Mouse (Mus musculus) forebrain, embryonic 14.5 days (tissue): ENCODE measurements around the gene Pfdn2. TPM values are rescaled to one million over a fixed set of nuclear protein-coding genes. Genes with fewer than 3 reads are reported as not detected.

Source experiments
- ATAC-seq: fragments of 200-750 bp; cut with Nextera tagmentation; 2 replicates; pipeline ENCODE4 v1.8.0; 2017; ENCODE audit warnings: mild to moderate bottlenecking, moderate library complexity
- DNase-seq: peaks from one replicate; pipeline ENCODE4 v3.0.0-alpha.2; 2015; ENCODE audit warnings: low spot score
- H3K27ac ChIP-seq: fragments of 300-500 bp; sonication (generic); 2 replicates; pipeline ENCODE4 v1.5.1; 2014; ENCODE audit warnings: low read depth, mild to moderate bottlenecking, control low read depth, low read length, moderate library complexity
- H3K27me3 ChIP-seq: fragments of 300-500 bp; sonication (generic); replicated peaks from 2 replicates; pipeline ENCODE4 v1.6.1; 2014; ENCODE audit warnings: low read length, control low read depth, mixed read lengths; ENCODE audit not compliant: control insufficient read depth, insufficient read depth
- H3K36me3 ChIP-seq: fragments of 300-500 bp; sonication (generic); 2 replicates; pipeline ENCODE4 v1.6.1; 2014; ENCODE audit warnings: low read length, control low read depth; ENCODE audit not compliant: control insufficient read depth, insufficient read depth
- H3K4me1 ChIP-seq: fragments of 300-500 bp; sonication (generic); 2 replicates; pipeline ENCODE4 v1.6.1; 2014; ENCODE audit warnings: antibody characterized with exemption, low read length, control low read depth; ENCODE audit not compliant: control insufficient read depth, insufficient read depth
- H3K4me2 ChIP-seq: fragments of 300-500 bp; sonication (generic); 2 replicates; pipeline ENCODE4 v1.6.1; 2014; ENCODE audit warnings: mild to moderate bottlenecking, control low read depth, low read length
- H3K4me3 ChIP-seq: fragments of 300-500 bp; sonication (generic); 2 replicates; pipeline ENCODE4 v1.5.1; 2014; ENCODE audit warnings: low read depth, low read length, control low read depth
- H3K9ac ChIP-seq: fragments of 300-500 bp; sonication (generic); 2 replicates; pipeline ENCODE4 v1.6.1; 2014; ENCODE audit warnings: mild to moderate bottlenecking, low read length, control low read depth, moderate library complexity
- H3K9me3 ChIP-seq: fragments of 300-500 bp; sonication (generic); replicated peaks from 2 replicates; pipeline ENCODE4 v1.6.1; 2016; ENCODE audit warnings: low read length, control low read depth, mixed read lengths; ENCODE audit not compliant: control insufficient read depth
- WGBS: fragments of 180-500 bp; shearing (Covaris S2); extraction: QIAGEN DNeasy Blood & Tissue Kit; methylation state at CpG from one replicate; pipeline ENCODE4 v1.1.7; 2014; 5-methylcytosine and 5-hydroxymethylcytosine counted together
- polyA plus RNA-seq: library from polyadenylated mRNA; unstranded; fragments of >200 nt; fragmentation: Nextera tagmentation; extraction: Ambion mirVana; gene quantifications from 2 replicates; pipeline ENCODE4 v1.2.1, GENCODE M21; 2014

The Pfdn2 gene
- polyA plus RNA-seq, 1 experiment from 2014 or later = 78.3 TPM

GRCm38 (mm10) chr1:171382096-171382620 is 36.7 kb downstream of the Pfdn2 start:
- Histone ChIP-seq H3K9ac (no peak overlapping the region), H3K4me2 (no peak overlapping the region), H3K27me3 (peaks cover 5% of the 10 kb centered on the region), H3K4me3 (no peak overlapping the region), H3K27ac (no peak overlapping the region), H3K9me3 (no peaks in the 10 kb centered on the region), H3K36me3 (no peaks in the 10 kb centered on the region), H3K4me1 (no peaks in the 10 kb centered on the region; the same call in 1 of the 2 replicates)
- no peak for ATAC-seq
- no peak for DNase-seq
- 89% methylated on average over 11 of the region's 11 CpGs for WGBS

GRCm38 (mm10) chr1:171384361-171384760 is 38.9 kb downstream of the Pfdn2 start:
- ATAC-seq = no peak
- no peaks in the 10 kb centered on the region for H3K9me3 ChIP-seq
- H3K9ac ChIP-seq = no peak overlapping the region
- no peaks in the 10 kb centered on the region; the same call in 1 of the 2 replicates for H3K4me1 ChIP-seq
- no peak for DNase-seq
- H3K36me3 ChIP-seq = no peaks in the 10 kb centered on the region
- peaks cover 5% of the 10 kb centered on the region for H3K27me3 ChIP-seq
- WGBS = 66% methylated on average over 9 of the region's 9 CpGs
- no peak overlapping the region for H3K27ac ChIP-seq
- H3K4me2 ChIP-seq = no peak overlapping the region
- no peak overlapping the region for H3K4me3 ChIP-seq

GRCm38 (mm10) chr1:171385171-171385570 is 39.7 kb downstream of the Pfdn2 start:
- Histone ChIP-seq H3K27ac (no peak overlapping the region), H3K27me3 (peaks cover 5% of the 10 kb centered on the region), H3K4me2 (no peak overlapping the region), H3K9ac (no peak overlapping the region), H3K9me3 (no peaks in the 10 kb centered on the region), H3K36me3 (no peaks in the 10 kb centered on the region), H3K4me1 (no peaks in the 10 kb centered on the region; the same call in 1 of the 2 replicates), H3K4me3 (no peak overlapping the region)
- WGBS = 66% methylated on average over 9 of the region's 9 CpGs
- ATAC-seq = no peak
- no peak for DNase-seq

- H3K4me3 ChIP-seq = no peak overlapping the region
- no peak overlapping the region for H3K9ac ChIP-seq
- WGBS = 27% methylated on average over 6 of the region's 6 CpGs
- no peak overlapping the region for H3K4me2 ChIP-seq
- H3K4me1 ChIP-seq = no peaks in the 10 kb centered on the region
- no peaks in the 10 kb centered on the region for H3K9me3 ChIP-seq
- ATAC-seq (no peak), DNase-seq (peak; percentile 32)
- no peaks in the 10 kb centered on the region for H3K27me3 ChIP-seq
- H3K36me3 ChIP-seq = no peaks in the 10 kb centered on the region
- H3K27ac ChIP-seq = no peak overlapping the region
Observed at GRCm38 (mm10) chr1:171387099-171387498, 41.6 kb downstream of the Pfdn2 start.

- no peak for DNase-seq
- no peak within 1 kb of the TSS for H3K4me2 ChIP-seq
- H3K36me3 ChIP-seq = no peaks in the 10 kb centered on the region
- H3K4me3 ChIP-seq = no peak within 1 kb of the TSS
- ATAC-seq = no peak
- H3K4me1 ChIP-seq = no peaks in the 10 kb centered on the region
- no peak within 1 kb of the TSS for H3K27ac ChIP-seq
- no peaks in the 10 kb centered on the region for H3K9me3 ChIP-seq
- no peaks in the 10 kb centered on the region for H3K27me3 ChIP-seq
- no peak within 1 kb of the TSS for H3K9ac ChIP-seq
- WGBS = 82% methylated on average over 15 of the region's 15 CpGs
Observed at GRCm38 (mm10) chr1:171388376-171389102, 43.1 kb downstream of the Pfdn2 start, which contains the start of gene Arhgap30. Gene Arhgap30, plus strand, starts transcription at chr1:171388954.

- no peak overlapping the region for H3K4me2 ChIP-seq
- WGBS = 74% methylated on average over 4 of the region's 4 CpGs
- H3K4me3 ChIP-seq = no peak overlapping the region
- H3K9ac ChIP-seq = no peak overlapping the region
- H3K4me1 ChIP-seq = no peaks in the 10 kb centered on the region
- no peaks in the 10 kb centered on the region for H3K27me3 ChIP-seq
- no peak overlapping the region for H3K27ac ChIP-seq
- DNase-seq (no peak), ATAC-seq (no peak)
- no peaks in the 10 kb centered on the region for H3K9me3 ChIP-seq
- no peaks in the 10 kb centered on the region for H3K36me3 ChIP-seq
Observed at GRCm38 (mm10) chr1:171390101-171390500, 44.6 kb downstream of the Pfdn2 start.

GRCm38 (mm10) chr1:171401821-171402220 is 56.4 kb downstream of the Pfdn2 start:
- Histone ChIP-seq H3K27ac (no peak overlapping the region), H3K4me2 (no peak overlapping the region), H3K9me3 (no peaks in the 10 kb centered on the region), H3K9ac (no peak overlapping the region), H3K4me3 (no peak overlapping the region), H3K36me3 (no peaks in the 10 kb centered on the region), H3K4me1 (no peaks in the 10 kb centered on the region), H3K27me3 (no peaks in the 10 kb centered on the region)
- 83% methylated on average over 4 of the region's 4 CpGs for WGBS
- DNase-seq (no peak), ATAC-seq (no peak)

GRCm38 (mm10) chr1:171402991-171403390 is 57.5 kb downstream of the Pfdn2 start:
- Histone ChIP-seq H3K9me3 (no peaks in the 10 kb centered on the region), H3K4me3 (no peak overlapping the region), H3K4me1 (no peaks in the 10 kb centered on the region), H3K9ac (no peak overlapping the region), H3K4me2 (no peak overlapping the region), H3K36me3 (no peaks in the 10 kb centered on the region), H3K27me3 (no peaks in the 10 kb centered on the region), H3K27ac (no peak overlapping the region)
- ATAC-seq (no peak), DNase-seq (no peak)
- WGBS = 78% methylated on average over 9 of the region's 9 CpGs

GRCm38 (mm10) chr1:171407263-171407662 is 61.8 kb downstream of the Pfdn2 start:
- Histone ChIP-seq H3K9me3 (no peaks in the 10 kb centered on the region), H3K9ac (no peak overlapping the region), H3K4me3 (no peak overlapping the region), H3K4me2 (no peak overlapping the region), H3K27me3 (no peaks in the 10 kb centered on the region), H3K27ac (no peak overlapping the region), H3K4me1 (no peaks in the 10 kb centered on the region), H3K36me3 (no peaks in the 10 kb centered on the region)
- ATAC-seq (no peak), DNase-seq (no peak)
- 79% methylated on average over 5 of the region's 5 CpGs for WGBS
